Mouse (Mus musculus): ENCODE results near the gene Slc7a15.

DNA sequence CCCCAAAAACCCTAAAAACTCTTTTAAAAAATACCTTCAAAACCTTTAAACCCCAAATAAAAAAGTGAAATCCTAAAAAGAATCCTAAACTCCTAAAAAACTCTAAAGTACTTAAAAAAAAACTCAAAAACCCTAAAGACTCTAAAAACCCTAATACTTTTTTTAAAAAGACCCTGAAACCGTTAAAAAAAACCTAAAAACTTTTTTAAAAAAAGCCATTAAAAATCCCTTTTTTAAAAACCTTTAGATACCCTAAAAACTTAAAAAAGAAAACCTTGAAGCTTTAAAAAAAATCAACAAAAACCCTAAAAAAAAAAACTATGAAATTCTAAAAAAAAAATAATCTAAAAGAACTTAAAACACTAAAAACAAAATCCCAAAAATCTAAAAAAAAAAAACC, 35.4 kb upstream of the Slc7a15 start:
- no peak for TF ChIP-seq CTCF (IDR thresholded peaks at IDR 0.05; ENCODE audit: borderline replicate concordance, control insufficient read depth, extremely low read depth, insufficient read depth, low read length, poor library complexity)
- TF ChIP-seq POLR2A (IDR thresholded peaks at IDR 0.05; ENCODE audit: control insufficient read depth, extremely low read depth, insufficient read depth, low read length, poor library complexity), result no peak

Data from thymus, adult 2 months (tissue).